Mouse (Mus musculus) gastrocnemius, postnatal 10 days (tissue): ENCODE measurements around the gene Map3k5. TPM values are rescaled to one million over a fixed set of nuclear protein-coding genes. Genes with fewer than 3 reads are reported as not detected.

ENCODE experiments used
- DNase-seq: peaks from one replicate; pipeline ENCODE4 v3.0.0; 2021; ENCODE audit warnings: mixed read lengths
- total RNA-seq, 2 experiments: library from RNA; stranded (reverse); gene quantifications; 2 replicates each; pipeline ENCODE4 v1.2.3; 2021

Map3k5 gene
- total RNA-seq, 2 experiments from 2014 or later, result 9.5 to 10.3 TPM

- DNase-seq, result no peak
Measured at GRCm38 (mm10) chr10:20158756-20159155, 224.5 kb downstream of the Map3k5 start.

GRCm38 (mm10) chr10:20159308-20159707 is 225.0 kb downstream of the Map3k5 start:
- DNase-seq, result no peak

GRCm38 (mm10) chr10:20160914-20161313 is 226.6 kb downstream of the Map3k5 start:
- no peak for DNase-seq

GRCm38 (mm10) chr10:20164810-20165209 is 230.5 kb downstream of the Map3k5 start:
- DNase-seq, result no peak

GRCm38 (mm10) chr10:20166797-20167196 is 232.5 kb downstream of the Map3k5 start:
- no peak for DNase-seq

GRCm38 (mm10) chr10:20167467-20167866 is 233.2 kb downstream of the Map3k5 start:
- no peak for DNase-seq

GRCm38 (mm10) chr10:20169182-20169674 is 235.0 kb downstream of the Map3k5 start:
- DNase-seq, result no peak

GRCm38 (mm10) chr10:20169927-20170604 is 235.8 kb downstream of the Map3k5 start:
- DNase-seq, result no peak

- peak; percentile 62 for DNase-seq
Measured at GRCm38 (mm10) chr10:20170605-20171088, 236.4 kb downstream of the Map3k5 start.

GRCm38 (mm10) chr10:20171209-20171608 is 236.9 kb downstream of the Map3k5 start:
- no peak for DNase-seq

- no peak for DNase-seq
Measured at GRCm38 (mm10) chr10:20171756-20172155, 237.5 kb downstream of the Map3k5 start.

- no peak for DNase-seq
Measured at GRCm38 (mm10) chr10:20173733-20174132, 239.5 kb downstream of the Map3k5 start.

- no peak for DNase-seq
Measured at GRCm38 (mm10) chr10:20176054-20176453, 241.8 kb downstream of the Map3k5 start.

GRCm38 (mm10) chr10:20178807-20179605 is 244.7 kb downstream of the Map3k5 start:
- no peak for DNase-seq

GRCm38 (mm10) chr10:20181198-20181597 is 246.9 kb downstream of the Map3k5 start:
- no peak for DNase-seq

- DNase-seq, result no peak
Measured at GRCm38 (mm10) chr10:20181680-20182399, 247.6 kb downstream of the Map3k5 start.

- DNase-seq, result no peak
Measured at GRCm38 (mm10) chr10:20184326-20184725, 250.1 kb downstream of the Map3k5 start.

- DNase-seq, result no peak
Measured at GRCm38 (mm10) chr10:20185264-20185663, 251.0 kb downstream of the Map3k5 start.

GRCm38 (mm10) chr10:20185806-20186205 is 251.5 kb downstream of the Map3k5 start:
- no peak for DNase-seq

- no peak for DNase-seq
Measured at GRCm38 (mm10) chr10:20186800-20187273, 252.6 kb downstream of the Map3k5 start.

- DNase-seq, result no peak
Measured at GRCm38 (mm10) chr10:20190139-20190747, 256.0 kb downstream of the Map3k5 start.
